Mouse (Mus musculus) intestine, embryonic 16.5 days (tissue): Measurements from ENCODE around the gene Dusp6. TPM values are rescaled to one million over a fixed set of nuclear protein-coding genes. Genes with fewer than 3 reads are reported as not detected.
A peak's percentile ranks its signal among the peaks of the same experiment; 100 is the strongest.

ENCODE experiments used
- ATAC-seq: fragments of 200-750 bp; cut with Nextera tagmentation; 2 replicates; pipeline ENCODE4 v1.8.0; 2017; ENCODE audit warnings: moderate TSS enrichment, moderate library complexity
- H3K27ac ChIP-seq: fragments of 300-500 bp; sonication (generic); 2 replicates; pipeline ENCODE4 v1.5.1; 2014; ENCODE audit warnings: mild to moderate bottlenecking, low read length
- H3K27me3 ChIP-seq: fragments of 300-500 bp; sonication (generic); replicated peaks from 2 replicates; pipeline ENCODE4 v1.6.1; 2014; ENCODE audit warnings: low read length, control low read depth, mixed read lengths; ENCODE audit not compliant: control insufficient read depth, insufficient read depth
- H3K36me3 ChIP-seq: fragments of 300-500 bp; sonication (generic); 2 replicates; pipeline ENCODE4 v1.6.1; 2014; ENCODE audit warnings: low read length, control low read depth; ENCODE audit not compliant: control insufficient read depth, insufficient read depth
- H3K4me1 ChIP-seq: fragments of 300-500 bp; sonication (generic); 2 replicates; pipeline ENCODE4 v1.6.1; 2014; ENCODE audit warnings: low read length, control low read depth, mixed read lengths; ENCODE audit not compliant: control insufficient read depth, insufficient read depth
- H3K4me2 ChIP-seq: fragments of 300-500 bp; sonication (generic); 2 replicates; pipeline ENCODE4 v1.6.1; 2014; ENCODE audit warnings: low read depth, low read length, control low read depth
- H3K4me3 ChIP-seq: fragments of 300-500 bp; sonication (generic); 2 replicates; pipeline ENCODE4 v1.5.1; 2014; ENCODE audit warnings: mild to moderate bottlenecking, low read length
- H3K9ac ChIP-seq: fragments of 300-500 bp; sonication (generic); 2 replicates; pipeline ENCODE4 v1.6.1; 2014; ENCODE audit warnings: low read depth, low read length
- H3K9me3 ChIP-seq: fragments of 300-500 bp; sonication (generic); 2 replicates; pipeline ENCODE4 v1.6.1; 2016; ENCODE audit warnings: low read length, control low read depth; ENCODE audit not compliant: control insufficient read depth
- WGBS: fragments of 180-500 bp; shearing (Covaris S2); extraction: QIAGEN DNeasy Blood & Tissue Kit; methylation state at CpG from one replicate; pipeline ENCODE4 v1.1.7; 2014; 5-methylcytosine and 5-hydroxymethylcytosine counted together
- polyA plus RNA-seq: library from polyadenylated mRNA; unstranded; fragments of >200 nt; fragmentation: Nextera tagmentation; extraction: Ambion mirVana; gene quantifications from 2 replicates; pipeline ENCODE4 v1.2.1, GENCODE M21; 2015

Dusp6 gene
- polyA plus RNA-seq, 1 experiment from 2014 or later, result 37.2 TPM

GRCm38 (mm10) chr10:99261151-99261635 lies 1.8 kb upstream of the Dusp6 start:
- Histone ChIP-seq H3K9me3 (no peaks in the 10 kb centered on the region), H3K9ac (peak overlapping the region; percentile 93), H3K4me3 (peak overlapping the region; percentile 82), H3K4me2 (peak overlapping the region; percentile 92), H3K36me3 (no peaks in the 10 kb centered on the region), H3K27ac (peak overlapping the region; percentile 100), H3K4me1 (peaks cover 13% of the 10 kb centered on the region), H3K27me3 (no peaks in the 10 kb centered on the region)
- WGBS, result under 1% methylated on average over 30 of the region's 30 CpGs
- peak; percentile 34 for ATAC-seq

DNA sequence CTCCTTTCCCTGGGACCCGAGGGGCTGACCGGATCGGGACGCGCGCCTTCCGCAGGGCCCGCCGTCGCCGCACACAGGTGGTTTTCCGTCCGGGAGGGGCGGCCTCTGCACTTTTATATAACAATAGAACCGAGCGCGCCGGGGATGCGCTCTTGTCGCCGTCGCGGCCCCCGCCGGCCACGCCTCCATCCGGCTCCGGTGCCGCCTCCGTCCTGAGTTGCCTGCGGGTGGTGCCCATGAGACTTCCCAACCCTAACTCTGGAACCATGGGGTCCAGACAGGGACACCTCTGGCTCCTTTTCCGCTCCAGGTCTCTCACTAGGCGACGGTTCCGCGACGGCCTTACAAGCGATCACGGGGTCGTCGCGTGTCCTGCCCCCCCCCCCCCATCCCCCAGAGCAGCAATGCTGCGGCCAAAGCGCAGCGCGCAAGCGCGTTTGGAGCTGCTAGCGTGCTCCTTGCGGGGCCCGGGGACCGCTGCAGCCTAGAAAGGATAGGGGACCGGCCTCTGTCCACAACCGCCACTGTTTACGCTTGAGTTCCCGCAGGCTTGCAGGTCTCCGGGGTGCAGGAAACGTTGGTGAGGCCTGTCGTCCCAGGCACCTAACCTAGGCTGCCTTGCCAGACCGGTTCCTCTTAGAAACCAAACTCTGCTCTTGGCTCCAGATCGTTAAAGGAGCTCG lies 1.3 kb upstream of the Dusp6 start:
- ATAC-seq, result peak; percentile 75
- Histone ChIP-seq H3K4me2 (peak overlapping the region; percentile 92), H3K4me1 (peaks cover 13% of the 10 kb centered on the region), H3K36me3 (no peaks in the 10 kb centered on the region), H3K9me3 (no peaks in the 10 kb centered on the region), H3K4me3 (peak overlapping the region; percentile 82), H3K9ac (peak overlapping the region; percentile 93), H3K27me3 (no peaks in the 10 kb centered on the region), H3K27ac (peak overlapping the region; percentile 100)
- under 1% methylated on average over 61 of the region's 62 CpGs for WGBS

DNA sequence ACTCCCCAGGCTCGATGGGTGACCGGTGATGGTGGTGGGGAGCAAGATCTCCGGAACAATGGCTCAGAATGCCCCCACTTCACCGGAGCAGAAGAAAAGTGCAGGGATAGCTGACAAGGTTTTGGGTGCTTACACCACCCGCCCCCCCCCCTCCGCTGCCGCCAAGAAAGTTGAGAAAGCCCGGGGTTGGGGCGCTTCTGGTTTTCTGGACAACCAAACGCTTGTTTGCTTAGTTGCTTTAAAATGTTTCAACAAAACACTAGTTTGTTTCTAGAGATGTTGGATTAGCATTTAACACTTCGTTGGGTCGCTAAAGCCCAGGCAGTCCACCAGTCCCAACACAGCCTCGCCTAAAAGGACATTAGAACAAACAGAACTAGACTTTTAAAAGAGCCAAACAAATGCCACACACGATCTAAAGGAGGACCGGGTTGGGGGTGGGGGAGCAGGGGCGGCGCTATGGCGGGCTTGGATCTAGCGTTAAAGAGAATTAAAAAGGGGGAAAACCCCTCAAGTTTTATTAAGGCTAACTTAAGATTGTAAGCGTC lies 638 bp upstream of the Dusp6 start:
- H3K27ac ChIP-seq, result peak overlapping the region; percentile 100
- H3K27me3 ChIP-seq, result no peaks in the 10 kb centered on the region
- peak; percentile 19; the same call in 1 of the 2 replicates for ATAC-seq
- peak overlapping the region; percentile 82 for H3K4me3 ChIP-seq
- peak overlapping the region; percentile 92 for H3K4me2 ChIP-seq
- peaks cover 13% of the 10 kb centered on the region for H3K4me1 ChIP-seq
- H3K9ac ChIP-seq, result peak overlapping the region; percentile 93
- H3K9me3 ChIP-seq, result no peaks in the 10 kb centered on the region
- under 1% methylated on average over 20 of the region's 20 CpGs for WGBS
- H3K36me3 ChIP-seq, result no peaks in the 10 kb centered on the region

GRCm38 (mm10) chr10:99263419-99264221 lies 589 bp downstream of the Dusp6 start:
- Histone ChIP-seq H3K4me2 (peak overlapping the region; percentile 92), H3K27ac (peak overlapping the region; percentile 100), H3K9me3 (no peaks in the 10 kb centered on the region), H3K4me1 (peaks cover 16% of the 10 kb centered on the region), H3K9ac (peak overlapping the region; percentile 87), H3K27me3 (no peaks in the 10 kb centered on the region), H3K4me3 (peak overlapping the region; percentile 82), H3K36me3 (no peaks in the 10 kb centered on the region)
- under 1% methylated on average over 66 of the region's 66 CpGs for WGBS
- peak; percentile 29 for ATAC-seq

DNA sequence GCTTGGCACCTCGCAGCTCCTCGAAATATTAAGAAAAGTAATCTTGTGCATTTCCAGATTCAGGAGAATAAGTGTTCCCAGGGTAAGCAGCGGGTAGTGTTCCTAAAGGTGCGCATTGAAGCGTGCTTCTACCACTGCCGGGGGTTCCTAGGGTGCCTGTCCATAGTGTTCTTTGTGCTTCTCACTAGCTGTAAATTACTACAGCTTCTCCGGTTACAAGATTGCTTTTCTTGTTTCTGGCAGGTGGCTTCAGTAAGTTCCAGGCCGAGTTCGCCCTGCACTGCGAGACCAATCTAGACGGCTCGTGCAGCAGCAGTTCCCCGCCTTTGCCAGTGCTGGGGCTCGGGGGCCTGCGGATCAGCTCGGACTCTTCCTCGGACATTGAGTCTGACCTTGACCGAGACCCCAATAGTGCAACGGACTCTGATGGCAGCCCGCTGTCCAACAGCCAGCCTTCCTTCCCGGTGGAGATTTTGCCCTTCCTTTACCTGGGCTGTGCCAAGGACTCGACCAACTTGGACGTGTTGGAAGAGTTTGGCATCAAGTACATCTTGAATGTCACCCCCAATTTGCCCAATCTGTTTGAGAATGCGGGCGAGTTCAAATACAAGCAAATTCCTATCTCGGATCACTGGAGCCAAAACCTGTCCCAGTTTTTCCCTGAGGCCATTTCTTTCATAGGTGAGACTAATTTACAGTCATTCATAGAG lies 1.4 kb downstream of the Dusp6 start:
- Histone ChIP-seq H3K27me3 (no peaks in the 10 kb centered on the region), H3K4me3 (peak overlapping the region; percentile 82), H3K36me3 (no peaks in the 10 kb centered on the region), H3K4me2 (peak overlapping the region; percentile 92), H3K9me3 (no peaks in the 10 kb centered on the region), H3K27ac (peak overlapping the region; percentile 100), H3K9ac (peak overlapping the region; percentile 87), H3K4me1 (peaks cover 16% of the 10 kb centered on the region)
- ATAC-seq, result no peak
- WGBS, result 5% methylated on average over 26 of the region's 26 CpGs

GRCm38 (mm10) chr10:99265011-99265694 lies 2.1 kb downstream of the Dusp6 start:
- Histone ChIP-seq H3K9me3 (no peaks in the 10 kb centered on the region), H3K27me3 (no peaks in the 10 kb centered on the region), H3K4me2 (peak overlapping the region; percentile 92), H3K9ac (peak overlapping the region; percentile 87), H3K27ac (peak overlapping the region; percentile 100), H3K4me3 (peak overlapping the region; percentile 82), H3K36me3 (no peaks in the 10 kb centered on the region), H3K4me1 (peaks cover 18% of the 10 kb centered on the region)
- WGBS, result 20% methylated on average over 7 of the region's 7 CpGs
- no peak for ATAC-seq

- Histone ChIP-seq H3K9me3 (no peaks in the 10 kb centered on the region), H3K9ac (peak overlapping the region; percentile 87), H3K36me3 (no peaks in the 10 kb centered on the region), H3K4me3 (peak overlapping the region; percentile 82), H3K4me1 (peaks cover 26% of the 10 kb centered on the region), H3K27ac (peak overlapping the region; percentile 48), H3K4me2 (peak overlapping the region; percentile 92), H3K27me3 (no peaks in the 10 kb centered on the region)
- no peak for ATAC-seq
- WGBS, result 55% methylated on average over 14 of the region's 14 CpGs
Measured at GRCm38 (mm10) chr10:99266025-99266424, 3.0 kb downstream of the Dusp6 start.

DNA sequence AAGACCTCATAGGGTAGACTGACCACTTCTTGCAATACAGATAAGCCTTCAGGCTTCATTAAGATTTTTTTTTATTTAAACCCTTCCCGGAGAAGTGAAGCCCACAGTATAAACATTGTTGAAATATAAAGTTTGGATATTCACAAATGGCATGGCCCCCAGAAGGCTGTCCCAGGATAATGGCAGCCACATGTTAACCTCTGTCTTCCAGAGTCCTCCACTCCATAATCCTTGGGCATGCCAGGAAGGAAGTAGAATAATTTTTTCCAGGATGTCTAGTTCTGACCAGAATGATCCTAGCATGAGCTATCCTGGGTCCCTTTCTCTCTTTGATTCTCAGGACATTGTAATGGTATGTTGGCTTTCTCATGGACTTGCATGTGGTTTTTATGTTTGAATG lies 4.6 kb downstream of the Dusp6 start:
- Histone ChIP-seq H3K4me2 (0 out of 2 replicates have a peak overlapping the region, but pooled peaks have one; percentile 27), H3K9ac (no peak overlapping the region), H3K9me3 (no peaks in the 10 kb centered on the region), H3K27me3 (no peaks in the 10 kb centered on the region), H3K36me3 (no peaks in the 10 kb centered on the region), H3K4me3 (0 out of 2 replicates have a peak overlapping the region, but pooled peaks have one; percentile 3), H3K4me1 (peaks cover 27% of the 10 kb centered on the region), H3K27ac (0 out of 2 replicates have a peak overlapping the region, but pooled peaks have one; percentile 72)
- no peak for ATAC-seq
- 47% methylated on average over 1 of the region's 1 CpGs for WGBS
